Mouse (Mus musculus) neural tube, embryonic 10.5 days (tissue): ENCODE data around the gene Epb41l5.

ENCODE experiments used
- DNase-seq: peaks from one replicate; pipeline ENCODE4 v3.0.0-alpha.2; 2017; ENCODE audit warnings: low spot score; ENCODE audit errors: extremely low spot score

Epb41l5 gene

DNA sequence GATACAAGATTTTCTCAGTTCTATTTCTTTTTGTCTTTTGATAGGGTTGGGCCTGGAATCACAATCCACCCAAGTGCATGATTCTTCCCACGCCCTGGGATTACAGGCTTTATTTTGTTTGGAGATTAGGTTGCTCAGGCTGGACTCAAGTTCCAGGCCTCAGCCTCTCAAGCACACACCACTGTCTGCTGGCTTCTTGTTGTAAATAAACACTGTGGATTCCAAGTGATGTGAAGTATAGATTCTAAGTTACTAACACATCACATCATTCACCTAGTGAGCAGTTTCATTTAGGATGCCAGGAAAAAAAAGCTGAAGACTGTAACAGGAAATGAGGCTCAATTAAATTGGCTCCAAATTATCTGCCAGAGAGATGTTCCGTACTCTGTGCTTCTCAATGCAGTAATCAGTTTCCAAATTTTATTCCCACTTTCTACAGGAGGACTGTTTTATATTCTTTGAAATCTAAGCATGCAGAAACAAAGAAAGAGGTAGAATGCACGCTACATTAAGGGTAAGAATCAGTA lies 51.8 kb downstream of the Epb41l5 start:
- DNase-seq, result no peak

DNA sequence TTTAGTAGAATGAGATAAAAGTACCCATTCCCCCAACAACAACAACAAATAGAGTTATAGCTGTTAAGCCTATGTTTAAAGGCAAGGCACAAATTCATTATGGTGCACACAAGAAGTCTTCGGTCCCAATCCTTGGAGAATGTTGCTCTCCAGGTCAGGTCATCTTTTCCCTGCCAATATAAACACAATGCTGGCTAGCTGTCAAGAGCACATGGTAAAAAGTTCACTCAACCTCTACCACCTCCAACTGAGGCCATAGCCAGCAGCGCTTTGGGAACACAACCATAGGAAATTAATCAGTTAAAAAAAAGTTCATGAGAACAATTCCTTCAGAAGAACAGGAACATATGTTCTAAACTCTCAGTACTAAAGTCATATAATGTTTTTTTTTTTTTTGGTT lies 58.8 kb downstream of the Epb41l5 start:
- no peak for DNase-seq

DNA sequence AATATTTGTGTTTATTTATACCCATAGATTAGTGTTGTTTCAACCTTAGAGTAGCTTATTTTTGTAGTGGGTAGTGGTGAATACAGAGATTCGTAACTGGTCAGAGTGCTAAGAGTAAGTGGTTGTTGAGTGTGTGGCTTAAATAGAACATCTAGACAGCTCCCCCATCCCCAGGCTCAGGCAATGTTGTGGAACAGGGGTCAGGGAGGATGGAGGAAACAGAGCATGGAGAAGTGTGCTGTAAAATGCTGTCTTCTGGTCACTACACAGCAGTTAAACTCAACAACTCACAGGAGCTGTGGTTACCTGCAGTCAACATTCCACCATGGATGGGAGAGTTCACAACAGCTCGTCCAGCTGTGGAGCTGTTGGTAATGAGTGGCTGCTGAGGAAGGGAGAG lies 63.8 kb downstream of the Epb41l5 start:
- no peak for DNase-seq

DNA sequence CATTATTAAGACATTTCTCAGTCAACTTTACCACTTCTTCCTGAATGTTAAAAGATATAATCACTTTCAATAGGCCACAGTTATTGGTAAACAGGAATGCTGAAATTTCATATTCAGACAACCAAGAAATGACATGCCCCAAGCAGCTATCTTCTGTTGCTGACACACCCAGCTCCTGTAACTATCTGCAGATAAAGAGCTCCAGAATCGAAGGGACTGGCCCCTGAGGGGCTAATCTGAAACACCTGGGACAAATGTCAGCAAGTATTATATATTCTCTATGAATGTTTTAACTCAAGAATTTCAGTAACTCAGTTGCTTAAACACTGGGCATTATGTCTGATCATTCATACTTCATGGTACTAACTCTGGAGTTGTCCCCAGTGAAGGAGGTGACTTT lies 78.7 kb downstream of the Epb41l5 start:
- DNase-seq, result no peak

DNA sequence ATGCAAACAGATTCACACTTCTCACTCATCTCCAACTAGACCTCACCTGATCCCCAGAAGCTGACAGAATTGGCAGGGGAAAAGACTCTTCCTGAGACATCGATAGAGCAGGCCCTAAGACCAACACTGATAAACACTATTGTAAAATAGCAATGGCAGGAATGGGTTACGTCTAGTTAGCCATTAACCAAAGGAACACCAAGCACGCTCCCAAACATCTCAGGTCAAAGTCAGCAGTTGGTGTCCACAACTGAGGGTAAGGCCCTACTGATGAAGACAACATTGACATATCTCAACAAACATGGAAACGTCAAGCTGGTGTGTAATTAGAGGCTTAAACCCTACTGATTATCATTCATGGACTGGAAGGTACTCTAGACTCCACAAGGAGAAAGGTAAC lies 83.3 kb downstream of the Epb41l5 start:
- DNase-seq, result no peak

DNA sequence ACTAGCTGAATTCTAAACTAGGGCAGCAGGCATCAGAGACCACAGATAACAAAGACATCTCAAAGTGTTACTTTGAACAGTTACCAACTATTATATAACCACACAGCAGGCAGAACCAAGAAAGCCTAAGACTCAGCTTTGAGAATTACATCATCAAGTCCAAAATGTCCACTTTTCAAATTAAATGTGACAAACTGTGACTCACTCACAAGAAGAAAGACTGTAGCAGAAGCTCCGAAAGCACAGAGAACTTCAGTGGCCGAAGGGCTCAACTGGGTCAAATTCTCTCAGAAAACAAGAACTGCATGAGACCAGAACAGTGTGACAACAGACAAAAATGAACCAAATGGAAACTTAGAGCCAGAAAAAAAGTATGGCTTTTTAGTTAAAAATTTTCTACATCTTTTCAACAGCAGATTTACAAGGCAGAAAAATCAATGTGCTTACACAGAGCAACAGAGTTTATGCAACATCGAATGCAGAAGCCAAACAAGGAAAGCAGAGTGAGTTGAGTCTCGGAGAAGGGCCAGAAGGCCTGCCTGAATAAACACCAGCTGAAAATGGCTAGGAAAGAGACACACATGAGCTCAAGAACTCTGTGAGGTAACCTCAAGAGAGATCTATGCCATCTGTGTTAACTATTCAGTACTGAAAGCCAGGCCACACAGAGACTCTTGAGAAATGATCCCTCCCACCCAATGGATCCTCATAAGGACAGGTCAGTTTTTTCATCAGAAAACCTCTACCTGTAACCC lies 91.0 kb downstream of the Epb41l5 start:
- DNase-seq, result no peak

DNA sequence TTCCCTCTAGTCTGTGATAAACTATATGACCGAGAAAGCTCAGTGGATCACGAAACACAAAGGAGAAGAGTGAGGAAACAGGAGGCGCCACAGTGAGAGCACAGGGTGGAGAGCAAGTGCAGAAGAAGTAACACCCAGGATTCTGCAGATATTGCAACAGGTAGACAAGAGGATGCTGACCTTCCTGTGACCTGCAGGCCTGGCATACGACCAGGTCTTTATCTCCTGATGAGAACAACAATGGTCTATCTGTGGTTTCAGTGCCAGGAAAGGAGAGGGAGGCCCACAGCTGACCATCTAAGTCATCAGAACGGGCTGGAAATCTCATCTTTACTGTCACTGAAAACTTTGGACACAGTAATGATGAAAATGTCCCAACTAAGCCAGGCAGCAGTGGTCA lies 93.1 kb downstream of the Epb41l5 start:
- no peak for DNase-seq

DNA sequence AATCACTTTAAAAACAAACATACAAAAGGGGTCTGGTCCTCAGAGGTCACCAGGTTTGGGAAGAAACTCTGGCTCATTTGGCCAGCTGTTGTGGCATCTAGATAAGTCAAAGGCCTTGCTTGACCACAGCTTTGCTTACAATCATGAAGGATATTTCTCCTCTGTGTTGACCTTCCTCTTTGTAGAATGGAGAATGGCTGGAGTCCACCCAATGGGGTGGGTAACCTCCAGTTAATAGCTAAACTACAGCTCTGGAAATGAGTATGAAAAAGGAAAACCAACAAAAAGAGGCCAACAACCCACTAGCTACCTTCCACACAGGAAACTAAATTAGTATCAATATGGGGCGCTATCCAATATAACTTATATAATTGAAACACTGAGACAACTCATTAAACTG lies 97.1 kb downstream of the Epb41l5 start:
- no peak for DNase-seq

DNA sequence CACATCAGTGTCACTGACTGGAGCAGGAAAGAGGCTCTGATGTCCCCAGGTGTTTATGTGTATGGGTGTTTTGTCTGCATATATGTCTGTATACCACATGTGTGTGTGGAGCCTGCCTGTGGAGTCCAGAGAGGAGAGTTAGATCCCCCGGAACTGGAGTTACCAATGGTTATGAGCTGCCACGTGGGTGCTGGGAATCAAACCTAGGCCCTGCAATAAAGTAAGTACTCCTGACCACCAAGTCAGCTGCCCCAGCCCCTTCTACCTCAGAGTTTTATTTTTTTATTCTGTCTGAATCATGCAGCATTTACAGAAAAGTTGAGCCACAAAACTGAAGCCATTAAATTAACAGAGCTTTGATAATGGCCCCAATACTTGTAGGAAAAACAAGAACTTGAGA lies 98.7 kb downstream of the Epb41l5 start:
- no peak for DNase-seq

DNA sequence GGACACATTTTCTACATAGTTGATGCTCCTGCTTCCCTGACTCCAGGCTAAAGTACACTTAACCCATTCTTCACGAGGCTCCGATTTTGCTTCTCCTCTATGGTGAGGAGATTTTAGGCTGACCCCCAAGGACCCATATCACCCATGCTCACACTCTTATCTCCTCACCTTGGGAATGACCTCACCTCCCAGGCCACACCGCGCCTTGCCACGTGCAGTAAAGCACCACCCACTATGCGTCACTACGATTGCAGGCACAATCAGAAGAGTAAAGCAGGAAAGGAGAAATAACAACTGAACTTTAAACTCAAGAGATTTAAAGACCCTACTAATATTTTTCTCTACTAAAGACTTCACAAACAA lies 99.5 kb downstream of the Epb41l5 start:
- no peak for DNase-seq

DNA sequence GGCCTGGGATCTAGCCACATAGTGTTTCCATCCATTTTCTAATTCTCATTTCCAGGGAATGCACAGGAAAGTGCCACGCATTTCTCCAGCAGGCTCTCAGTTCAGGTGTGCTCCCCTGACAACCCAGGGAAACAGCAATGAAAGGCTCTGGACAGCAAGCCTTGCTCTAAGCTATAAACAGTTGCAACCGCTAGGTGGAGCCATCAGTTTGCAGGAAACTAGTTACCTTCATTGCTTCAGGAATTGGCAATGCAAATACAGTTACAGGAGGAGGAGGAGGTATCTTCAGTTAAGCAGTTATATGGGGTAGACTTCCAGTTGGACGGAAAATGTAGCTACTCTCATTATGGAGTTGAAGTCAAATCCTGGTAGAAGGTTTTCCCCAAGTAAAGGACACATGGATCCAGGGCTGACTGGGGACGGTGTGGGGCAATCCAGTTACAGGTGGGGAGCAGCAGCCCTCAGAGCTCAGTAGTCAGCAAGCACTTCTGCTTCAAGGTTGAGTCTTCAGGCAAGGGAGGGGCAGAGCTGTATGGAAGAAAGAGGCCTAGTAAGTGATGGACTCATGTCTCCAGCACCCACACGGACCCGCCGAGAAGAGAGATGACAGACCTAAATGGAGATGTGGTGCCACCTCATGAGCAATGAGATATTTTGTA lies 100.0 kb downstream of the Epb41l5 start:
- peak; percentile 52 for DNase-seq

DNA sequence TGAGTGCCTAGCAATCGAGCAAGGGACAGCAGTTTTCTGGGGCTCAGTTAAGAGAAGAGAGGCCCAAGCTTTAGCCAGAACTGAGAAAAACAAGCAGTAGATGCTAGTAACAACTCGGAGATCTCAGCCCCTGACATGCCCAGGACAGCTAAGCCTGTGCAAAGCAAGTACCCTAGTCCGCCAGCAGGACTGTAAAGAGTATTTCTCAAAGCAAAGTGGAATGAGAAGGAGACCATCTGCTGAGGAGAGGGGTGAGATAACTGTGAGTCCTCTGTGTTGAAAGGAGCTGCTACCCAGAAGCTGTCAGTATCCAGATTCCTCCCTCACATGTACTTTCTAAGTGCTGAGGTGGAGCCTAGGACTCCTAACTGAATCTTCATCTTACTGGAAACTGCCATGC lies 102.3 kb downstream of the Epb41l5 start:
- no peak for DNase-seq

DNA sequence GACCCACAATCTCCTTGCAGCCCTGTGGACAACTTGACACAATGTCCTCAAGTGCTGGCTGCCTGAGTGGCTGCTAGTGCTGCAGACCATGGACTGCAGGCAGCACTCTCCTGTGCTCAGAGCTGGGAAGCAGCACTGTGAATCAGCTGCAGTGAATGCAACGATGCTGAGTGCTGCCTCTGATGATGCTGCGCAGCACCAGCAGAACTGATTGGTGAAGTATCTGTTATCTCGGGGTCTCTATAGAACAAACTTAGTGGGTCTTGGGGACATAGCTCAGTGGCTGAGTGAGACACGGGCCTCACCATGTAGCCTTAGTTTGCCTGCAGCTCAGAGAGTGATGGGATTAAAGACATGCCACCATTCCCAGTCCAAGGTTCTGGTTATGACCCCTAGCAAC lies 103.1 kb downstream of the Epb41l5 start:
- DNase-seq, result no peak

DNA sequence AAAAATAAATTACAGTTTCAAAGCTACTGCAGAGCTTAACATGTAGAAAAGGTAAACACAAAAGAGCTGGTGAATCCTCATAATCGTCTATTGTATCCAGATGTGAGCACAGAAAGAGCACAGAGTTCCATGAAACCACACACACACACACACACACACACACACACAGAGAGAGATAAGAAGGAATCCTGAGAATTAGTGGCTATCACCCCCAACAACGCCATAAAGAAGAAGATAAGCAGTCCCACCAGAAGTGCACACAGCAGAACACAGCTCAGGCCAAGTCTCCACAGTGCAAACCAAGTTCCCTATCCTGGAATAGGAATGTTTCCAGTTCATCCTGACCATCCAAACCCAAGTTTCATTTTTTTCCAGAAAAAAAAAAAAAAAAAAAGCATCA lies 103.6 kb downstream of the Epb41l5 start:
- DNase-seq, result no peak

DNA sequence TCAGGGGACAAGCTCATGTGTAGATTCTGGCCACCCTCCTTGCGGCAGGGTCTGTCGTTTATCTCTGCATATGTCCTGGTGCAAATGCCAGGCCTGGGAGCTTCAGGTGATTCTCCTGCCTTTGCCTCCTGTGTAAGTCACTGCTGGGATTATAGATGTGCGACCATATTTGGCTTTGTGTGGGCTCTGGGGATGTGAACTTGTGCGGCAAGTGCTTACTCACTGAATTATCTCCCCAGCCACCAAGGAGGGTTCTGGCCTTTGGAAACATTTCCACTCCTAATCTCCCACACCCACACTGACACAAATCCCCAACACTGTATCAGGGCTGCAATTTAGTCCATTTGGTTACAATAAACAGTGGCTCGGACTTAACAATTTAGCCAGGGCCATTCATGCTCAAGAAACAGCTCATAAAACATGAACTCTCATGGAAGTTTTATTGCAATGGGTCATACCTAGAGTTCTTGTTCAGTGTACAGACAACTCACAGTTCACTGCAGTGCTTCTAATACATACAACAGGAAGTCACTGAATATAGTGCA lies 104.1 kb downstream of the Epb41l5 start:
- DNase-seq, result no peak

DNA sequence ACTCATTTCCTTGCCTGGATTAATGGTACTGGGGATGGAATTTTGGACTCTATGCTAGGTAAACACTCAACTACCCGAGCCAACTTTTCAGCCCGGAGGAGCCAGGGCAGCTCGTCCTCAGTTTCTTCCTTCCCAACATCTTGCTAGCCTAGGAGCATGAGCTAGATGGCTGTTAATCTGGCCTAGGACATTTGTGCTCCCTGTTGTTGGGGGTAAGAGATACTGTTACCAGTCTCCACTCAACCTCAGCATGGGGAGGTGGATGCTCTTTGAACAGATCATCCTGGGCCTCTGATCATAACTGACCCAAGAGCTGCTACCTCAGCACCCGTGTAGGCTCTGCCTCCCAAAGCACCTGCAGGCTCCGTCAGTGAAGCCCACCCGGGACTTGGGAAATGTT lies 105.5 kb downstream of the Epb41l5 start:
- DNase-seq, result peak; percentile 9

DNA sequence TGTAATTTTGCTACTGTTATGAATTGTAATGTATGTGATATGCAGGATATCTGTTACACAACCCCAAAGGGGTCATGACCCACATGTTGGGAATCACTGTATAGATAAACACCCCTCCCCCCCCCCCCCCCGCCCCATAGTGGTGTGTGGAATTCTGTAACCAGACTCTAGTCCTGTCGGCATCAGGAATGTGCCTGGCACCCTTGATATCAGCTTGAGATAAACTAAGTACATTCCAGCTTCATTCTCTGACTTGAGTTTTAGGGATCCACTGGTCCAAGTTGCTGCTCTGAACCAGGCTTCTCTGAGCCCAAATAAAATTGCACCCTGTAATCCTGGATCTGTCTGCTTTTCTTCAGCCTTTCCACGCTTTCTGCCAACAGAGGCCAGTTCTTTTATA lies 107.2 kb downstream of the Epb41l5 start:
- DNase-seq, result no peak

DNA sequence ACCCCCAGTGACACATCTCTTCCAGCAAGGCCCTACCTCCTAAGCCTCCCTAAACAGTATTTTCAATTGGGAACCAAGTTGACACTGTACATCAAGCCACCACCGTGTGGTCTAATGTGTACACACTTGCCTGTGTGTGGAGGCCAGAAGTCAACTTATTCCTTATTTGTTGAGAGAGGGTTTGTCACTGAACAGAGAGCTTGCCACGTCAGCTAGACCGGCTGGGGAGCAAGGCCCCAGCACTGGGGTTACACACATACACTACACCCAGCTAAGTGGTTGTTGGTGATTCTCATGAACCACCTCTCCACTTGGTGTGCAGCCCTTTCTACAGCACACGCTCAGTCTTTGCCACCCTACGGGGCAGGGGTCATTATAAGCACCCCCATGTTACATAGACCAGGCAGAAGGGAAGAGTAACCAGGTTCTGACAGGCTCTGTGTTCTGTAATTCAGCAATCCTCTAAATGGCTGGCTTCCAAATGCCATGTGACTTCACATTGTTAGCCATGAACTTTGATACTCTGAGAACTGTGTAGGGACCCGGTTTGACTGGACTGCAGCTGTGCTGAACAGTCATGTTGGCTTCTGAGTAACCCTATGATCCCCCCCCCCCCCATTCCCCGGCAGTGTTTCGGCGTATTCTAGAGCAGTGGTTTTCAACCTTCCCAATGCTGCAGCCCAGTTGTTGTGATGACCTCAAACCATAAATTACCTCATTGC lies 107.8 kb downstream of the Epb41l5 start:
- no peak for DNase-seq

DNA sequence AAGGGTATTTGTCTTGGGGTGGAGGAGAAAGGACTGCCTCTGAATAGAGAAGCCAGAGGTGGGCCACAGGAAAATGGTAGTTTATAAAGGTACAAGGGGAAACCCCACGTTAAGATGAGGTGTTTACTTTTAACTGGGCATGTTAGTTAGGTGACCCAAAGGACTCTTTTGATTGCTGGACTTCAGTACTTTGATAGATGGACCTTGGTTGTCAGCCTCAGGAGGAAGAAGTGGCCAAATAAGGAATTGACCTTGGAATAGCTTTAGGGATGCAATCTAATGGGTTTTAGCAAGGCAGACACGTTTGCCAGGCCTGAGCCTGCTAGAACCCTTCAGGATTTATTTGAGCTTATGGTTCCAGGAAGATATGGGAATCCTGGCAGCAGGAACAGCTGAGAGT lies 109.5 kb downstream of the Epb41l5 start:
- no peak for DNase-seq

DNA sequence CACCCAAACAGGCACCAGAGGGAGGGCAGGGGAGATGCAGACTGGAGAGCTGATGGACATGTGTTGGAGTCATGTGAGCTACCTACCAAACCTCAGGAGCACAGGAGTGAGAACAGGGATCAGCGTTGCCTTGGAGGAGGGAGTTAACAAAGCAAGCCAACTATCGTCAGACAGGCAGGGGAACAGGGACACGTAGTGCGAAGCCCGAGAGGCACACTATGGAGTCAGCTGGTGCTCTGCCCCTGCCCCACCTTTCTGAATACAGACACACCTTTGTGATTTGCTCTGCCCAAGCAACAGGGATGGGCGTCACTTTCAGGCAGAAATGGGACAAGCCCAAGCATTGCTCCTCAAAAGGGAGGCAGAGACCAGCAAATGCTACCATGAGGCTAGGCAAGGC lies 111.1 kb downstream of the Epb41l5 start:
- DNase-seq, result no peak

DNA sequence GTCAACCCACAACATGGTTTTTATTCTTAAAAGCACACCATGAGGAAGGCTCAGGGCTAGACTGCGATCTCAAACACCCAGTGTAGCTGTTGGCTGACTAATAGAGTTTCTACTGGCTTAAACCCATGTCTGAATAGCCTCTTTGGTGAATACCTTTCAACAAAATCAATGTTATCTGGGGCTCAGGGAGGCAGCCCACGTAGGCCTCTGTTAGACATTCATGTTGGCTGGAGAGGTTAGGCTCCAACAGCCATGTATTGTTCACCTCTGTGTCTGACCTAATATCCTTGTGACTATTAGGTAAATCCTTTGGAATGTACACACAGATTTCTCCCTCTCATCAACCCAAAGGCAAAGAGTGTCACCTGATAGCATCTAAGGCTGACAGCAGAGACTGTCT lies 112.7 kb downstream of the Epb41l5 start:
- no peak for DNase-seq

DNA sequence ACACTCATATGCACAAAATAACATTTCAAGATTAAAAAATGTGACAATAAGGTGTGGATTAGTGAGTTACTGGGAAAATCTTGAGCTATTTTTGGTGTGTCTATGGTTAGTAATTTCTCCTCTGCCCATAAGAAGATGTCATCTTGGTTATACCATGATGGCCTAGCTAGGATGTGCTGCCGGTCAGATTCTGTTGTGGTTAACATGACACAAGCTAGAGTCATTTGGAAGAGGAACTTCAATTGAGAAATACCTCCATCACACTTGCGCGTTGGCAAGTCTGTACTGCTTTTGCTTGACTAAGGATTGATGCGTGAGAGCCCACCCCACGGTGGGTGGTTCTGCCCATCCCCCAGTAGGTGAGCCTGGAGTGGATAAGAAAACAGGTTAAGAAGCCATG lies 114.5 kb downstream of the Epb41l5 start:
- no peak for DNase-seq
